Mouse (Mus musculus) midbrain, embryonic 11.5 days (tissue): ENCODE data around the gene Neurod2. TPM values are rescaled to one million over a fixed set of nuclear protein-coding genes. Genes with fewer than 3 reads are reported as not detected.

Experiments used
- ATAC-seq: fragments of 200-750 bp; cut with Nextera tagmentation; 2 replicates; pipeline ENCODE4 v1.8.0; 2017; ENCODE audit warnings: moderate TSS enrichment, moderate library complexity; ENCODE audit not compliant: low FRiP score
- DNase-seq: peaks from one replicate; pipeline ENCODE4 v3.0.0; 2015; ENCODE audit warnings: low spot score; ENCODE audit errors: missing footprints
- H3K27ac ChIP-seq: fragments of 300-500 bp; sonication (generic); 2 replicates; pipeline ENCODE4 v1.5.1; 2014; ENCODE audit warnings: low read depth, low read length
- H3K27me3 ChIP-seq: fragments of 300-500 bp; sonication (generic); 2 replicates; pipeline ENCODE4 v1.6.1; 2014; ENCODE audit warnings: mild to moderate bottlenecking, low read length, moderate library complexity, mixed read lengths; ENCODE audit not compliant: control insufficient read depth, insufficient read depth
- H3K36me3 ChIP-seq: fragments of 300-500 bp; sonication (generic); 2 replicates; pipeline ENCODE4 v1.6.1; 2014; ENCODE audit warnings: mild to moderate bottlenecking, low read length, moderate library complexity, mixed read lengths; ENCODE audit not compliant: control insufficient read depth, insufficient read depth
- H3K4me1 ChIP-seq: fragments of 300-500 bp; sonication (generic); 2 replicates; pipeline ENCODE4 v1.6.1; 2014; ENCODE audit warnings: low read length; ENCODE audit not compliant: control insufficient read depth, insufficient read depth
- H3K4me2 ChIP-seq: fragments of 300-500 bp; sonication (generic); 2 replicates; pipeline ENCODE4 v1.6.1; 2014; ENCODE audit warnings: mild to moderate bottlenecking, moderate library complexity
- H3K4me3 ChIP-seq: fragments of 300-500 bp; sonication (generic); 2 replicates; pipeline ENCODE4 v1.5.1; 2014; ENCODE audit warnings: low read depth, low read length
- H3K9ac ChIP-seq: fragments of 300-500 bp; sonication (generic); 2 replicates; pipeline ENCODE4 v1.6.1; 2014; ENCODE audit warnings: low read length
- H3K9me3 ChIP-seq: fragments of 300-500 bp; sonication (generic); 2 replicates; pipeline ENCODE4 v1.6.1; 2016; ENCODE audit warnings: low read length; ENCODE audit not compliant: control insufficient read depth
- WGBS: fragments of 180-500 bp; shearing (Covaris S2); extraction: QIAGEN DNeasy Blood & Tissue Kit; methylation state at CpG from one replicate; pipeline ENCODE4 v1.1.7; 2014; 5-methylcytosine and 5-hydroxymethylcytosine counted together
- polyA plus RNA-seq: library from polyadenylated mRNA; unstranded; fragments of >200 nt; fragmentation: Nextera tagmentation; extraction: Ambion mirVana; gene quantifications from 2 replicates; pipeline ENCODE4 v1.2.1, GENCODE M21; 2014

Gene Neurod2
- polyA plus RNA-seq, 1 experiment from 2014 or later, result 0.15 TPM

GRCm38 (mm10) chr11:98346168-98346567, 16.7 kb upstream of the Neurod2 start:
- no peak overlapping the region for H3K4me2 ChIP-seq
- DNase-seq, result peak; percentile 80
- no peak overlapping the region for H3K4me3 ChIP-seq
- no peak overlapping the region for H3K9ac ChIP-seq
- no peaks in the 10 kb centered on the region for H3K9me3 ChIP-seq
- no peak overlapping the region for H3K27ac ChIP-seq
- ATAC-seq, result no peak
- H3K4me1 ChIP-seq, result peaks cover 16% of the 10 kb centered on the region
- 8% methylated on average over 9 of the region's 9 CpGs for WGBS
- H3K27me3 ChIP-seq, result peaks cover 67% of the 10 kb centered on the region
- no peaks in the 10 kb centered on the region for H3K36me3 ChIP-seq

- DNase-seq (peak; percentile 99), ATAC-seq (no peak)
- no peak overlapping the region for H3K9ac ChIP-seq
- under 1% methylated on average over 14 of the region's 14 CpGs for WGBS
- peaks cover 16% of the 10 kb centered on the region for H3K4me1 ChIP-seq
- peaks cover 66% of the 10 kb centered on the region for H3K27me3 ChIP-seq
- H3K9me3 ChIP-seq, result no peaks in the 10 kb centered on the region
- no peak overlapping the region for H3K27ac ChIP-seq
- H3K4me3 ChIP-seq, result no peak overlapping the region
- H3K36me3 ChIP-seq, result no peaks in the 10 kb centered on the region
- H3K4me2 ChIP-seq, result peak overlapping the region; percentile 31
Observed at GRCm38 (mm10) chr11:98345253-98345652, 15.8 kb upstream of the Neurod2 start.

GRCm38 (mm10) chr11:98342000-98342945, 12.8 kb upstream of the Neurod2 start:
- peak; percentile 99 for DNase-seq
- H3K9ac ChIP-seq, result no peak overlapping the region
- H3K4me3 ChIP-seq, result no peak overlapping the region
- H3K27me3 ChIP-seq, result peaks cover 66% of the 10 kb centered on the region
- no peaks in the 10 kb centered on the region for H3K9me3 ChIP-seq
- H3K4me1 ChIP-seq, result peaks cover 8% of the 10 kb centered on the region
- H3K27ac ChIP-seq, result no peak overlapping the region
- peak overlapping the region; percentile 33; the same call in 1 of the 2 replicates for H3K4me2 ChIP-seq
- 2% methylated on average over 29 of the region's 29 CpGs for WGBS
- ATAC-seq, result peak; percentile 34
- H3K36me3 ChIP-seq, result no peaks in the 10 kb centered on the region

GRCm38 (mm10) chr11:98341174-98341573, 11.7 kb upstream of the Neurod2 start:
- Histone ChIP-seq H3K4me2 (no peak overlapping the region), H3K27me3 (peaks cover 66% of the 10 kb centered on the region), H3K9ac (no peak overlapping the region), H3K4me1 (peaks cover 8% of the 10 kb centered on the region), H3K9me3 (no peaks in the 10 kb centered on the region), H3K27ac (no peak overlapping the region), H3K36me3 (no peaks in the 10 kb centered on the region), H3K4me3 (no peak overlapping the region)
- ATAC-seq, result no peak
- DNase-seq, result peak; percentile 81
- WGBS, result 54% methylated on average over 4 of the region's 4 CpGs

GRCm38 (mm10) chr11:98340597-98340996, 11.1 kb upstream of the Neurod2 start:
- Histone ChIP-seq H3K36me3 (no peaks in the 10 kb centered on the region), H3K4me3 (no peak overlapping the region), H3K4me2 (no peak overlapping the region), H3K9me3 (no peaks in the 10 kb centered on the region), H3K9ac (no peak overlapping the region), H3K4me1 (peaks cover 8% of the 10 kb centered on the region), H3K27me3 (peaks cover 68% of the 10 kb centered on the region), H3K27ac (no peak overlapping the region)
- 20% methylated on average over 2 of the region's 4 CpGs for WGBS
- ATAC-seq (no peak), DNase-seq (peak; percentile 80)

GRCm38 (mm10) chr11:98339679-98340287, 10.3 kb upstream of the Neurod2 start:
- ATAC-seq (no peak; the same call in 1 of the 2 replicates), DNase-seq (peak; percentile 85)
- 7% methylated on average over 11 of the region's 11 CpGs for WGBS
- no peaks in the 10 kb centered on the region for H3K36me3 ChIP-seq
- peaks cover 8% of the 10 kb centered on the region for H3K4me1 ChIP-seq
- H3K27ac ChIP-seq, result no peak overlapping the region
- H3K27me3 ChIP-seq, result peaks cover 76% of the 10 kb centered on the region
- no peak overlapping the region for H3K4me3 ChIP-seq
- no peak overlapping the region for H3K9ac ChIP-seq
- H3K9me3 ChIP-seq, result no peaks in the 10 kb centered on the region
- no peak overlapping the region; the same call in 1 of the 2 replicates for H3K4me2 ChIP-seq

- ATAC-seq, result no peak
Observed at GRCm38 (mm10) chr11:98339071-98339501, 9.6 kb upstream of the Neurod2 start.

GRCm38 (mm10) chr11:98338507-98338961, 9.1 kb upstream of the Neurod2 start:
- Histone ChIP-seq H3K9ac (peak overlapping the region; percentile 30; the same call in 1 of the 2 replicates), H3K4me1 (peaks cover 15% of the 10 kb centered on the region), H3K4me2 (peak overlapping the region; percentile 76), H3K36me3 (no peaks in the 10 kb centered on the region), H3K9me3 (no peaks in the 10 kb centered on the region), H3K27me3 (peaks cover 88% of the 10 kb centered on the region), H3K27ac (no peak overlapping the region), H3K4me3 (peak overlapping the region; percentile 43)
- ATAC-seq (no peak), DNase-seq (no peak)
- under 1% methylated on average over 54 of the region's 57 CpGs for WGBS

More at GRCm38 (mm10) chr11:98339071-98339501, 9.6 kb upstream of the Neurod2 start:
- Histone ChIP-seq H3K4me1 (peaks cover 13% of the 10 kb centered on the region), H3K4me2 (peak overlapping the region; percentile 76), H3K9me3 (no peaks in the 10 kb centered on the region), H3K36me3 (no peaks in the 10 kb centered on the region), H3K4me3 (peak overlapping the region; percentile 43), H3K27me3 (peaks cover 83% of the 10 kb centered on the region), H3K27ac (no peak overlapping the region), H3K9ac (peak overlapping the region; percentile 30; the same call in 1 of the 2 replicates)
- WGBS, result under 1% methylated on average over 18 of the region's 19 CpGs
- no peak for DNase-seq
